Comparison of ENCODE assay signal across 23 mouse cellular contexts in the genomic region with DNA sequence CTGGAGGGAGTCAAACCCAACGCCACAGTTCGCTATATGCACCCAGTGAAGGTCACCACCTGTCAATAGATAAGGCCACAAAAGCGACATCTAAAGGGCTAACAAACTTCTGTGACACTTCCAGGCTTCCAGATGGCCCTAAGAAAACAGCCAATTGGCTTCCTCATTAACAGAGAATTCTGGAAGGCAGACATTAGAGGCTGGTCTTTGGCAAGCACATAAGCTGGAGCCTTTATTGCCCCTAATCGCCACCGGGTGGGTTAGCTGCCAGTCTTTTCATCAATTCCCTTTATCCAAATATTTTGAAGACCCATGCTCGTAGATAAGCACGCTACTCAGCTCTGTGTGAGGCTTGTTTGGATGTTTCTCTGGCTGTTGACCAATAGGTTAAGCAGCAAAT. TPM values are rescaled to one million over a fixed set of nuclear protein-coding genes. Genes with fewer than 3 reads are reported as not detected.
DNase-seq lines count a peak whose midpoint lies in the region; ATAC-seq and TF ChIP-seq lines count a peak whose summit lies in the region.
"Had no signal": no experiment of that assay in that cellular context is flagged by ENCODE, and none has a peak within 500 bp of the region (broad histone marks: within the 10 kb centered on the region; RNA-seq: fewer than 3 reads in every experiment).

No protein-coding gene starts in this region.

- peaks cover 6% of the 10 kb centered on the region; the same call in 1 of the 2 replicates for H3K4me1 ChIP-seq in forebrain, postnatal 0 days (ENCODE audit: insufficient read depth)
- H3K4me1 ChIP-seq in forebrain, embryonic 10.5 days = peaks cover 26% of the 10 kb centered on the region
- H3K4me1 ChIP-seq in liver, adult 2 months (ENCODE audit: control insufficient read depth, insufficient read depth, low read length) = no peaks in the 10 kb centered on the region
- H3K4me1 ChIP-seq in liver, postnatal 0 days (ENCODE audit: insufficient read depth) = peaks cover 6% of the 10 kb centered on the region
- peaks cover 7 to 13% of the 10 kb centered on the region in 2 experiments; a peak in 2 of 4 replicates for H3K4me1 ChIP-seq in CH12.LX (ENCODE audit: control insufficient read depth in 1 of 2, insufficient read depth in 2 of 2)

- H3K36me3 ChIP-seq in forebrain, postnatal 0 days (ENCODE audit: insufficient read depth) = peaks cover 5% of the 10 kb centered on the region; the same call in 1 of the 2 replicates
- H3K36me3 ChIP-seq in forebrain, embryonic 10.5 days (replicated peaks) = peaks cover 22% of the 10 kb centered on the region
- H3K36me3 ChIP-seq in liver, adult 2 months (ENCODE audit: control insufficient read depth, insufficient read depth, low read length) = peaks cover 17% of the 10 kb centered on the region
- H3K36me3 ChIP-seq in liver, postnatal 0 days (replicated peaks; ENCODE audit: insufficient read depth, low read length) = peaks cover 12% of the 10 kb centered on the region; the same call in 1 of the 2 replicates
- peaks cover 14 to 40% of the 10 kb centered on the region in 2 experiments for H3K36me3 ChIP-seq in CH12.LX (replicated peaks in 1 of 2; ENCODE audit: control insufficient read depth in 1 of 2, insufficient read depth in 1 of 2, low read length in 1 of 2)

- in situ Hi-C loops in CH12.LX (cut with MboI; ENCODE audit: low pct_ligation_motif_present, low pct_unique_long_range_greater_than_20kb, low sequenced_read_pairs) = no loop called here

- WGBS in forebrain, postnatal 0 days = 29% methylated on average over 7 of the region's 7 CpGs
- WGBS in forebrain, embryonic 10.5 days = 76% methylated on average over 7 of the region's 7 CpGs
- WGBS in liver, adult 2 months = 9% methylated on average over 7 of the region's 7 CpGs
- WGBS in liver, postnatal 0 days (ENCODE audit: insufficient replicate concordance) = 24% methylated on average over 7 of the region's 7 CpGs

- H3K4me3 ChIP-seq in forebrain, postnatal 0 days (ENCODE audit: low read depth, low read length) = no peak overlapping the region
- no peak overlapping the region for H3K4me3 ChIP-seq in forebrain, embryonic 10.5 days
- no peak overlapping the region for H3K4me3 ChIP-seq in liver, adult 2 months (ENCODE audit: insufficient read depth, low read depth, low read length)
- H3K4me3 ChIP-seq in liver, postnatal 0 days (ENCODE audit: low read depth, low read length) = no peak overlapping the region
- H3K4me3 ChIP-seq in CH12.LX (replicated peaks in 1 of 3; ENCODE audit: low read depth in 2 of 3, low read length in 2 of 3, poor library complexity in 1 of 3) = no peak overlapping the region
- H3K4me3 ChIP-seq: embryonic facial prominence, embryonic 13.5 days; embryonic facial prominence, embryonic 15.5 days; erythroblast, embryonic 14.5 days; forebrain, embryonic 15.5 days had no signal

- no peak overlapping the region for H3K4me2 ChIP-seq in forebrain, postnatal 0 days (ENCODE audit: low read depth)
- H3K4me2 ChIP-seq in liver, postnatal 0 days (ENCODE audit: low read depth, low read length) = no peak overlapping the region
- H3K4me2 ChIP-seq in CH12.LX (ENCODE audit: insufficient read depth, low read depth, poor library complexity, severe bottlenecking) = no peak overlapping the region
- H3K4me2 ChIP-seq: embryonic facial prominence, embryonic 13.5 days; embryonic facial prominence, embryonic 15.5 days; forebrain, embryonic 15.5 days had no signal

- H3K27ac ChIP-seq in forebrain, postnatal 0 days (ENCODE audit: low read depth, low read length) = no peak overlapping the region
- H3K27ac ChIP-seq in forebrain, embryonic 10.5 days = no peak overlapping the region
- H3K27ac ChIP-seq in liver, adult 2 months (replicated peaks; ENCODE audit: insufficient read depth, low read depth, low read length) = no peak overlapping the region
- H3K27ac ChIP-seq in liver, postnatal 0 days (ENCODE audit: low read depth) = no peak overlapping the region
- H3K27ac ChIP-seq in CH12.LX (ENCODE audit: insufficient read depth, low read depth) = no peak overlapping the region
- H3K27ac ChIP-seq: embryonic facial prominence, embryonic 13.5 days; embryonic facial prominence, embryonic 15.5 days; forebrain, embryonic 15.5 days had no signal

- peaks cover 17% of the 10 kb centered on the region; the same call in 1 of the 2 replicates for H3K27me3 ChIP-seq in forebrain, postnatal 0 days (ENCODE audit: insufficient read depth, low read length)
- peaks cover 64% of the 10 kb centered on the region for H3K27me3 ChIP-seq in forebrain, embryonic 10.5 days (ENCODE audit: poor library complexity, severe bottlenecking)
- no peaks in the 10 kb centered on the region for H3K27me3 ChIP-seq in liver, adult 2 months (ENCODE audit: control insufficient read depth, insufficient read depth, low read length)
- peaks cover 28% of the 10 kb centered on the region for H3K27me3 ChIP-seq in liver, postnatal 0 days (ENCODE audit: insufficient read depth, low read length)
- H3K27me3 ChIP-seq in CH12.LX (replicated peaks) = no peaks in the 10 kb centered on the region

- no peaks in the 10 kb centered on the region for H3K9me3 ChIP-seq in forebrain, postnatal 0 days (ENCODE audit: low read length)
- H3K9me3 ChIP-seq in forebrain, embryonic 10.5 days = no peaks in the 10 kb centered on the region
- H3K9me3 ChIP-seq in liver, postnatal 0 days (ENCODE audit: low read length) = no peaks in the 10 kb centered on the region
- no peaks in the 10 kb centered on the region for H3K9me3 ChIP-seq in CH12.LX (replicated peaks; ENCODE audit: low read length)
- H3K9me3 ChIP-seq: embryonic facial prominence, embryonic 13.5 days; embryonic facial prominence, embryonic 15.5 days; forebrain, embryonic 15.5 days had no signal

- no peak for TF ChIP-seq POLR2A in liver, adult 2 months (IDR thresholded peaks at IDR 0.05; ENCODE audit: extremely low read depth, insufficient read depth, low read length)
- TF ChIP-seq POLR2A in CH12.LX (IDR thresholded peaks at IDR 0.05; ENCODE audit: low read depth, low read length) = 0 out of 2 replicates have a peak, but pooled peaks have one; percentile 6

- dilution Hi-C loops in CH12.LX (cut with MboI; ENCODE audit: extremely low pct_ligation_motif_present, extremely low pct_unique_long_range_greater_than_20kb, low sequenced_read_pairs) = no loop called here

- no peak for ATAC-seq in cerebellum, adult (ENCODE audit: insufficient number of reproducible peaks, low FRiP score, low TSS enrichment)
- no peak for ATAC-seq in forebrain, postnatal 0 days
- ATAC-seq in liver, postnatal 0 days = no peak
- ATAC-seq: CD4-positive, CD25-positive, alpha-beta regulatory T cell, adult 4 months; forebrain, embryonic 15.5 days had no signal

- DNase-seq in cerebellum, postnatal 10 days = peak; percentile 36 to 38
- DNase-seq in forebrain, postnatal 0 days = peak; percentile 5
- DNase-seq in forebrain, embryonic 10.5 days (ENCODE audit: extremely low spot score, low spot score) = no peak
- peak; percentile 24 for DNase-seq in liver, adult 2 months (ENCODE audit: extremely low read depth, low read depth, low spot score)
- no peak for DNase-seq in liver, postnatal 0 days
- no peak for DNase-seq in CH12.LX (ENCODE audit: extremely low read depth)
- no peak for DNase-seq in spleen, postnatal 14 days (ENCODE audit: low spot score in 2 of 2)
- DNase-seq: adrenal gland, adult 2 months; adrenal gland, postnatal 10 days; adrenal gland, postnatal 36 days; B cell, adult 2 months; cerebellum, adult 11-12 months; cerebellum, adult 2 months; cerebellum, adult 9-10 months; cerebellum, postnatal 36 days; embryo, embryonic 11 days had no signal

- TF ChIP-seq RAD21 in CH12.LX (IDR thresholded peaks at IDR 0.05; ENCODE audit: low read depth, low read length) = no peak

- no peak for TF ChIP-seq CTCF in forebrain, postnatal 0 days (IDR thresholded peaks at IDR 0.05; ENCODE audit: low read depth)
- no peak for TF ChIP-seq CTCF in liver, adult 2 months (IDR thresholded peaks at IDR 0.05; ENCODE audit: low read depth, low read length)
- no peak for TF ChIP-seq CTCF in liver, postnatal 0 days (IDR thresholded peaks at IDR 0.05; ENCODE audit: low read depth)
- TF ChIP-seq CTCF in CH12.LX (conservative IDR thresholded peaks at IDR 0.05 in 1 of 2, IDR thresholded peaks at IDR 0.05 in 1 of 2; ENCODE audit: low read depth in 2 of 2, low read length in 2 of 2) = no peak

- no peak overlapping the region for H3K9ac ChIP-seq in forebrain, postnatal 0 days
- H3K9ac ChIP-seq in liver, adult 2 months (ENCODE audit: low read depth, low read length) = no peak overlapping the region
- no peak overlapping the region for H3K9ac ChIP-seq in liver, postnatal 0 days (replicated peaks)
- H3K9ac ChIP-seq in CH12.LX (ENCODE audit: insufficient read depth, low read depth) = no peak overlapping the region
- H3K9ac ChIP-seq: embryonic facial prominence, embryonic 13.5 days; embryonic facial prominence, embryonic 15.5 days; forebrain, embryonic 15.5 days had no signal

- TF ChIP-seq EP300 in liver, postnatal 0 days (IDR thresholded peaks at IDR 0.05; ENCODE audit: low read depth) = no peak
- no peak for TF ChIP-seq EP300 in CH12.LX (IDR thresholded peaks at IDR 0.05; ENCODE audit: low read length)

- no peaks in the 10 kb centered on the region for H3K79me2 ChIP-seq in liver, adult 2 months (ENCODE audit: control insufficient read depth, insufficient read depth, low read length)
- no peaks in the 10 kb centered on the region for H3K79me2 ChIP-seq in CH12.LX (replicated peaks; ENCODE audit: control insufficient read depth, extremely low read depth, insufficient read depth, poor library complexity, severe bottlenecking)

RNA-seq across cellular contexts. Expression of a gene that starts 1.7 kb away (rescaled TPM):
- total RNA-seq in forebrain, postnatal 0 days (2014; rRNA removed) = 0.62 and 1.00 TPM in 2 replicates
- polyA plus RNA-seq in forebrain, postnatal 0 days (2015; fragmentation: Nextera tagmentation; extraction: Ambion mirVana) = 0.26 and 0.33 TPM in 2 replicates
- polyA plus RNA-seq in forebrain, embryonic 10.5 days (2016; fragmentation: Nextera tagmentation; extraction: Ambion mirVana) = 1.1 and 1.2 TPM in 2 replicates
- not detected in 2 replicates for total RNA-seq in liver, adult 2 months (2014; rRNA removed)
- polyA plus RNA-seq in liver, adult 2 months (2012; rRNA removed) = not detected in 2 replicates
- polyA plus RNA-seq in liver, postnatal 0 days (2015; fragmentation: Nextera tagmentation; extraction: Ambion mirVana) = not detected in 2 replicates
- total RNA-seq in CH12.LX (2012; rRNA removed) = not detected in 2 replicates
- total RNA-seq in CH12.LX (2014; rRNA removed) = not detected in 2 replicates
- not detected in 2 replicates for polyA plus RNA-seq in CH12.LX (2012; ENCODE audit: insufficient read length, low read depth)
- total RNA-seq: adrenal gland, adult 2 months; MEL had no signal
- polyA plus RNA-seq: CD4-positive, CD25-positive, alpha-beta regulatory T cell, adult 4 months; erythroblast, embryonic 14.5 days had no signal

RNA-seq across cellular contexts. Expression of a gene that starts 55.5 kb away (rescaled TPM):
- 137 and 159 TPM in 2 replicates for total RNA-seq in forebrain, postnatal 0 days (2014; rRNA removed)
- 50.7 and 66.3 TPM in 2 replicates for polyA plus RNA-seq in forebrain, postnatal 0 days (2015; fragmentation: Nextera tagmentation; extraction: Ambion mirVana)
- polyA plus RNA-seq in forebrain, embryonic 10.5 days (2016; fragmentation: Nextera tagmentation; extraction: Ambion mirVana) = 92.8 and 104 TPM in 2 replicates
- total RNA-seq in liver, adult 2 months (2014; rRNA removed) = 138 and 141 TPM in 2 replicates
- polyA plus RNA-seq in liver, adult 2 months (2012; rRNA removed) = 41.7 and 47.2 TPM in 2 replicates
- 45.8 and 49.2 TPM in 2 replicates for polyA plus RNA-seq in liver, postnatal 0 days (2015; fragmentation: Nextera tagmentation; extraction: Ambion mirVana)
- total RNA-seq in CH12.LX (2012; rRNA removed) (137 and 162 TPM in 2 replicates), CH12.LX (2014; rRNA removed) (294 and 332 TPM in 2 replicates)
- 175 and 182 TPM in 2 replicates for polyA plus RNA-seq in CH12.LX (2012; ENCODE audit: insufficient read length, low read depth)

Comparison
In these comparisons a context has a peak if more than half of its experiments do, and no peak if none do; other contexts are left out.
1. DNase-seq: peak in cerebellum, postnatal 10 days (2 of 2), forebrain, postnatal 0 days (single experiment) and liver, adult 2 months (single experiment); none in forebrain, embryonic 10.5 days (single experiment), liver, postnatal 0 days (single experiment), CH12.LX (single experiment) and spleen, postnatal 14 days (0 of 2).